Mouse (Mus musculus) fat pad, adult 2 months (tissue): ENCODE measurements around the gene Rbm18.

Experiments
- DNase-seq: peaks from one replicate; pipeline ENCODE4 v3.0.0-alpha.2; 2011; ENCODE audit warnings: low read depth, low spot score; ENCODE audit errors: extremely low read depth

The Rbm18 gene

DNA sequence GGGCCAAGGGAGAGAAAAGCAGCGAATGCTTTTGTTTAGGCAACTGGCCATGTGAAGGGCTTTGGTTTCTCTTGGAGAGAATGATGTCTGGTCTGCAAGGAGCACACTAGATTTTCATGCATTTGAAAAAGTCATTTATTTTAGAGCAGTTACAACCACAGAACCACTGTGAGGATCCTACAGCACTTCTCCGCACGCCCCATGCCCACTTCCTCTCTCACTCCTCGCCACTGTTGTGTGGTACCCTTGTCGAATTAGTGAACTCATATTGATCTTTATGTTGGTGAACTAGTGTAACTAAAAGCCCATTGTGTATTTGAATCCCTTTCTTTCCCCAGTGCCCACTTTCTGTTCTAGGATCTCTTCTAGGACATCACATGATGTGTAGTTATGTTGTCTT is 61.4 kb downstream of the Rbm18 start:
- no peak for DNase-seq

DNA sequence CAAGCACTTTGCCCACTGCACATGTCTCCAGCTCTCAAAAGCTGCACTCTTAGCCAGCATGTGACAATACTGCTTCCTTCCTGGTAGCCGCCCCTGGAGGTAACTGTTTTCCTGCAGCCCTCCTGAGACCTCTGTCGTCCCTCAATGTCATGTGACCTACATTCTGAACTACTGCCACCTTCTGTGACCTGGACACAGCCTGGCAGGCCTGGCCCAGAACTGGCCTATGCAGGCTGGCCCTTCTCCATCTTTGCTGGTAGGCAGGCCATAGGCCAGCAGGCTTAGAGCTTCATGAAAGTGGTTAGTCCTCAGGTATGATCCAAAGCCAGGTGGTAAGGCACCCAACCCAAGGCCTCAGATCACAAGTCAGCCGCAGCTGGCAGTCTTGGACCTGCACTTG is 62.8 kb downstream of the Rbm18 start:
- DNase-seq, result no peak

GRCm38 (mm10) chr2:36071660-36072305 is 64.8 kb downstream of the Rbm18 start:
- DNase-seq, result no peak

- DNase-seq, result no peak
Observed at GRCm38 (mm10) chr2:36067132-36067531, 69.4 kb downstream of the Rbm18 start.
